Mouse (Mus musculus) midbrain, embryonic 13.5 days (tissue): Measurements from ENCODE around the gene Hdgfl2. TPM values are rescaled to one million over a fixed set of nuclear protein-coding genes. Genes with fewer than 3 reads are reported as not detected.

ENCODE experiments used
- ATAC-seq: fragments of 200-750 bp; cut with Nextera tagmentation; 2 replicates; pipeline ENCODE4 v1.8.0; 2017; ENCODE audit warnings: mild to moderate bottlenecking, moderate TSS enrichment, moderate library complexity
- H3K27ac ChIP-seq: fragments of 300-500 bp; sonication (generic); 2 replicates; pipeline ENCODE4 v1.5.1; 2015; ENCODE audit warnings: inconsistent platforms, mild to moderate bottlenecking, moderate library complexity
- H3K27me3 ChIP-seq: fragments of 300-500 bp; sonication (generic); 2 replicates; pipeline ENCODE4 v1.6.1; 2015; ENCODE audit warnings: mild to moderate bottlenecking, inconsistent platforms
- H3K36me3 ChIP-seq: fragments of 300-500 bp; sonication (generic); 2 replicates; pipeline ENCODE4 v1.6.1; 2015; ENCODE audit warnings: mild to moderate bottlenecking, inconsistent platforms
- H3K4me1 ChIP-seq: fragments of 300-500 bp; sonication (generic); replicated peaks from 2 replicates; pipeline ENCODE4 v1.6.1; 2015; ENCODE audit warnings: inconsistent platforms
- H3K4me2 ChIP-seq: fragments of 300-500 bp; sonication (generic); replicated peaks from 2 replicates; pipeline ENCODE4 v1.6.1; 2015; ENCODE audit warnings: moderate library complexity, mild to moderate bottlenecking, inconsistent platforms
- H3K4me3 ChIP-seq: fragments of 300-500 bp; sonication (generic); replicated peaks from 2 replicates; pipeline ENCODE4 v1.5.1; 2015; ENCODE audit warnings: mild to moderate bottlenecking, inconsistent platforms
- H3K9ac ChIP-seq: fragments of 300-500 bp; sonication (generic); replicated peaks from 2 replicates; pipeline ENCODE4 v1.6.1; 2015; ENCODE audit warnings: mild to moderate bottlenecking, inconsistent platforms
- H3K9me3 ChIP-seq: fragments of 300-500 bp; sonication (generic); 2 replicates; pipeline ENCODE4 v1.6.1; 2016; ENCODE audit warnings: mild to moderate bottlenecking, inconsistent platforms
- WGBS: fragments of 180-500 bp; shearing (Covaris S2); methylation state at CpG from one replicate; pipeline ENCODE4 v1.1.7; 2015; 5-methylcytosine and 5-hydroxymethylcytosine counted together
- polyA plus RNA-seq: library from polyadenylated mRNA; unstranded; fragments of >200 nt; fragmentation: Nextera tagmentation; extraction: Ambion mirVana; gene quantifications from 2 replicates; pipeline ENCODE4 v1.2.1, GENCODE M21; 2015

The Hdgfl2 gene
- polyA plus RNA-seq, 1 experiment from 2014 or later = 159 TPM

GRCm38 (mm10) chr17:56123681-56124340 is 44.4 kb downstream of the Hdgfl2 start:
- peak overlapping the region; percentile 29; the same call in 1 of the 2 replicates for H3K4me3 ChIP-seq
- H3K27ac ChIP-seq = no peak overlapping the region
- H3K27me3 ChIP-seq = peaks cover 73% of the 10 kb centered on the region
- peaks cover 18% of the 10 kb centered on the region for H3K4me1 ChIP-seq
- H3K4me2 ChIP-seq = peak overlapping the region; percentile 48
- peaks cover 16% of the 10 kb centered on the region for H3K9me3 ChIP-seq
- WGBS = 45% methylated on average over 59 of the region's 59 CpGs
- H3K9ac ChIP-seq = 0 out of 2 replicates have a peak overlapping the region, but pooled peaks have one; percentile 41
- 0 out of 2 replicates have a peak, but pooled peaks have one; percentile 10 for ATAC-seq
- peaks cover 61% of the 10 kb centered on the region for H3K36me3 ChIP-seq

DNA sequence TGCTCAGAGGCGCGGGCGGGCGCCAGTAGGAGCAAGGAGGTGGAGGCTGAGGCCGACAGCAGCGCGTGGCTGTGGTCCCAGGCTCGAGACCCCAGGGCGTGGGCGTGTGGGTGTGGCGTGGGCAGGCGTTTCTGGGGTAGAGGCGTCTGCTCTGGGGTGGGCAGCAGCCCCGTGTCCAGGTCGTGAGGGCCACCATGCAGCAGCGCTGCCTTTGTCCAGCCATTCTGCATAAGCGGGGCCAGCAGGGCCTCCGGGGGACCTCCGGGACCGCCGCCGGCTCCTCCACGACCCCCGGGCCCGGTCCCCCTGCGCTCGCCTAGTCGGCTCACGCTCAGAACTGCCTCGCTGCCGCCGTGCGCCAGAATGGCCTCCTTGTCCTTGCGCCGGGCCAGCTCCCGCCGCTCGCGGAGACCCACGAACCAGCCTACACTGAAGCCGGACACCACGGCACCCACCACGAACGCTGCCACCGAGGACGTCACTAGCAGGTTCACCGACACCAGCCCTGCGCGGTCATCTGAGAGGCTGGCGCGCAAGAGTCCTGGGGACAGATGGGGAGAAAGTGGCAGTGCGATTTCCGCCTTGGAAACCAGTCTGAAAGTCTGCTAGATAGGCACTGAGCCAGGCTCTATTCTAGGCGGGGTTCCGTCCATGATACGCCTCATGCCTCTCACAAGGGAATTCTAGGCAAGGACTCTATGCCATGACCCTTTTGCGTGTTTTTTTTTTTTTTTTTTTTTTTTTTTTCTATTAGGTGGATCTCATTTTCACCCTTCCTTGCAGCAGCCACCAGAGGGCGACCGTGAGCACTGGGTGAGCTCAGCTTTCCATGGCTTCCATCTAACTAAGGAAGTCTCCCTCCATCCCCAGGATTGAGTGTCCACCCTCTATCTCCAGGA is 45.2 kb downstream of the Hdgfl2 start:
- ATAC-seq = peak; percentile 32
- peaks cover 69% of the 10 kb centered on the region for H3K36me3 ChIP-seq
- H3K4me1 ChIP-seq = peaks cover 18% of the 10 kb centered on the region
- peaks cover 16% of the 10 kb centered on the region for H3K9me3 ChIP-seq
- peaks cover 65% of the 10 kb centered on the region for H3K27me3 ChIP-seq
- 13% methylated on average over 52 of the region's 59 CpGs for WGBS
- H3K4me3 ChIP-seq = peak overlapping the region; percentile 29
- peak overlapping the region; percentile 48 for H3K4me2 ChIP-seq
- H3K9ac ChIP-seq = 0 out of 2 replicates have a peak overlapping the region, but pooled peaks have one; percentile 41
- no peak overlapping the region for H3K27ac ChIP-seq

GRCm38 (mm10) chr17:56125276-56125630 is 45.8 kb downstream of the Hdgfl2 start:
- Histone ChIP-seq H3K4me2 (no peak overlapping the region), H3K9me3 (peaks cover 16% of the 10 kb centered on the region), H3K4me3 (no peak overlapping the region), H3K27me3 (peaks cover 59% of the 10 kb centered on the region), H3K27ac (no peak overlapping the region), H3K4me1 (peaks cover 14% of the 10 kb centered on the region), H3K36me3 (peaks cover 75% of the 10 kb centered on the region), H3K9ac (no peak overlapping the region)
- no peak for ATAC-seq
- WGBS = 93% methylated on average over 4 of the region's 4 CpGs

DNA sequence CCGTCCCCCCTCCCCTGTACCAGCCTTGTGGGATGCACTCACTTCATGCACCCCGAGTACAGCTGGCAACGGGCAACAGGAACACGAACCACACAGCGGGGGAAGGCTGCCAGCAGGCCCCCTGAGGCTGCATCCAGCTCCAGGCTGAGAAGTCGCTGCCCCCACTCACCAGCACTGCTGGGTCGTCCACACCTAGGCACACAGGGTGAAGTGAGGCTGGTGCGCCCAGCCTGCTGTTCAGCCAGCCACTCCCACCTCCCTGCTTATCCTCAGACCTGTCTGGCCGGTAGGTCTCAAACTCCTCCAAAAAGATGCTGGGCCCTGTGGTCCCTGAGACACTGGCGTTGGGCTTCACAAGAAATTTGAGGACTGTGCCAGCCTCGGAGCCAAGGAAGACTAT is 46.7 kb downstream of the Hdgfl2 start:
- peaks cover 10% of the 10 kb centered on the region; the same call in 1 of the 2 replicates for H3K4me1 ChIP-seq
- no peak for ATAC-seq
- no peak overlapping the region for H3K4me2 ChIP-seq
- peaks cover 16% of the 10 kb centered on the region for H3K9me3 ChIP-seq
- 80% methylated on average over 11 of the region's 11 CpGs for WGBS
- no peak overlapping the region for H3K9ac ChIP-seq
- H3K4me3 ChIP-seq = no peak overlapping the region
- H3K27ac ChIP-seq = no peak overlapping the region
- peaks cover 50% of the 10 kb centered on the region for H3K27me3 ChIP-seq
- peaks cover 85% of the 10 kb centered on the region for H3K36me3 ChIP-seq

- Histone ChIP-seq H3K9me3 (0 out of 2 replicates have a peak, but pooled peaks cover 2% of the 10 kb centered on the region), H3K27ac (no peak overlapping the region), H3K4me1 (peaks cover 15% of the 10 kb centered on the region), H3K9ac (no peak overlapping the region), H3K4me2 (no peak overlapping the region), H3K27me3 (peaks cover 29% of the 10 kb centered on the region), H3K36me3 (peaks cover 74% of the 10 kb centered on the region), H3K4me3 (no peak overlapping the region)
- WGBS = 84% methylated on average over 15 of the region's 15 CpGs
- no peak for ATAC-seq
Observed at GRCm38 (mm10) chr17:56128246-56128645, 48.8 kb downstream of the Hdgfl2 start.

DNA sequence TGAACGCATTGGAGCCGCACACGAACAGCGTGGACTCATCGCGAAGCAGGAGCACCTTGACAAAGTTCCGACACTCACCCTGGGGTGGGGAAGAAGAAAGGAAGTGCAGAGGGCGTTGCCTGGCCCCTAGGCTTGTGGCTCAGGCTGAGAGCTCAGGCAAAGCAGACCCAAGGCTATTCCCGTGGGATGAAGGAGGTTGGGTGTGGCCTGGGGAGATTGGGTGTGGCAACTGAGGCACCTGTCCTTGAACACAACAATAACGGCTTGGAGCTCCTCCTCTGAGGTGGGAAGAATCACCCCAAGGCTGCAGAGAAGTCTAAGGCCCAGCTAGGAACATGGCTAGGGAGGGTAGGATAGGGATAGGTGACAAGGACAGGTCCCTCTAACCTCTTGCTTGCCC is 51.7 kb downstream of the Hdgfl2 start:
- Histone ChIP-seq H3K27me3 (peaks cover 13% of the 10 kb centered on the region; the same call in 1 of the 2 replicates), H3K9me3 (no peaks in the 10 kb centered on the region), H3K4me3 (no peak overlapping the region), H3K4me2 (no peak overlapping the region), H3K9ac (no peak overlapping the region), H3K27ac (no peak overlapping the region), H3K36me3 (peaks cover 51% of the 10 kb centered on the region), H3K4me1 (peaks cover 25% of the 10 kb centered on the region)
- no peak for ATAC-seq
- WGBS = 94% methylated on average over 10 of the region's 10 CpGs

GRCm38 (mm10) chr17:56131814-56132213 is 52.4 kb downstream of the Hdgfl2 start:
- WGBS = 41% methylated on average over 7 of the region's 7 CpGs
- H3K36me3 ChIP-seq = peaks cover 44% of the 10 kb centered on the region

DNA sequence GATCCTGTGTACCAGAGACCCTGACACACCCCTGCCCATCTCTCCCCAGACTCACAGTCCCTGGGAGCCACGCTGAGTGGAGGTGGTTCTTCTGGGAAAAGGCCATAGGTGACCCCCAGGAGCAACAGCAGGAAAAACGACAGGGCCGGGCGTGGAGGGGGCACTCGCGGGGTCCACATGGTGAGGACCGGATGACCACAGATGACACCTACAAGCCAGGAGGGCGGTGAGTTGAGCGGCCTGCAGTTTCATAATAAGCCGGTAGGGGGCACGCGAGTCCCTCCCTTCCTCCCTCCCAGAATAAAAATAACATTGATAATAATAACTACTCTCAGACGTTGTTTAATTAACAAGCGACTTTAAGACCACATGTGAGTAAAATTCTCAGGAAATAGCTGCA is 53.2 kb downstream of the Hdgfl2 start:
- WGBS = 5% methylated on average over 14 of the region's 14 CpGs
- 0 out of 2 replicates have a peak, but pooled peaks have one; percentile 10 for ATAC-seq
- H3K4me1 ChIP-seq = peaks cover 31% of the 10 kb centered on the region
- H3K9me3 ChIP-seq = no peaks in the 10 kb centered on the region
- H3K27me3 ChIP-seq = peaks cover 14% of the 10 kb centered on the region; the same call in 1 of the 2 replicates
- H3K4me2 ChIP-seq = no peak overlapping the region
- H3K4me3 ChIP-seq = no peak overlapping the region
- H3K9ac ChIP-seq = 0 out of 2 replicates have a peak overlapping the region, but pooled peaks have one; percentile 16
- H3K36me3 ChIP-seq = peaks cover 36% of the 10 kb centered on the region
- no peak overlapping the region for H3K27ac ChIP-seq

More at GRCm38 (mm10) chr17:56131814-56132213, 52.4 kb downstream of the Hdgfl2 start:
- Histone ChIP-seq H3K27ac (no peak overlapping the region), H3K4me3 (no peak overlapping the region), H3K27me3 (peaks cover 9% of the 10 kb centered on the region; the same call in 1 of the 2 replicates), H3K4me2 (no peak overlapping the region), H3K9ac (no peak overlapping the region), H3K9me3 (no peaks in the 10 kb centered on the region), H3K4me1 (peaks cover 25% of the 10 kb centered on the region)
- ATAC-seq = peak; percentile 29

DNA sequence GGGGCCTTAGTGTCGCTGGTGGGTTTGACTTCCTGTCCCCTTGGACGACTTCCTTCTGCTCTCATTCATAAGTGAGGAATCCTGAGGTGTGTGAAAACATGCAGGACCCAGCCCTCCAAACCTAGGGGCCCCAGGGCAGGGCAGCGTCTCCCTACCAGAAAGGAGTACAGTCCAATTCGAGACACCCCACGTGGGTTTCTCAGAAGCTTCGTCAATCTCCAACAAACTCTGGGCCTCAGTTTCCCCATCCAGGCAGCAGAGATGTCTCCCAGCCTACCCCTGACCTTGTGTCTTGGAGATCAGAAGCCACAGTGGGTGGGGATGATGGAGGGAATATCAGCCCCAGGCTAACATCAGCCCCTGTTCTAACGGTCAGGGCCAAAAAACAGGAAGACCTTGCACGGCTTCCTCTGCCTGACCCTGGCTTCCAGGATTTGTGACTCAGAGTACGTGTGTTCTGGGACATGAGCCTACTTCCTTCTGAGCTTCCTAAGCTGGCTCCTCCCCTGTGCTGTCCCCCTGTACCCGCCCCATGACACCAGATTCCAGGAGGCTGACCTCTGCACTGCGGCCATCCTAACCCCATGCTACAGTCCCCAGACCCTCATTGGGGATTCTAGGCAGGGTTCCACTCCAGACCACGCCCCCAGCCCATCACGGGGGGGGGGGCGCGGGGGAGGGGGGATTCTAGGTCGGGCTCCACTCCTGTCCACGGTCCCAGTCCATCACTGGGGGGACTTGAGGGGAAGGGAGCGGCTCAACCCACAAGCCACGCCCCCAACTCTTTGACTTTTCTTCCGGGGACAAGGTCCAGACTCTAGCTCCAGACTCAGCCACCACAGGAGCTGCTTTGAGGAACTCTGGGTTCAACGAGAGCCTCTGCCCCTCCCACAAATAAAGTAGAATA is 54.3 kb downstream of the Hdgfl2 start:
- Histone ChIP-seq H3K27me3 (peaks cover 20% of the 10 kb centered on the region), H3K9me3 (no peaks in the 10 kb centered on the region), H3K27ac (no peak overlapping the region), H3K36me3 (peaks cover 25% of the 10 kb centered on the region), H3K4me3 (peak overlapping the region; percentile 13; the same call in 1 of the 2 replicates), H3K9ac (peak overlapping the region; percentile 46), H3K4me1 (peaks cover 42% of the 10 kb centered on the region), H3K4me2 (peak overlapping the region; percentile 47)
- 21% methylated on average over 20 of the region's 21 CpGs for WGBS
- peak; percentile 27; the same call in 1 of the 2 replicates for ATAC-seq

- Histone ChIP-seq H3K4me3 (peak overlapping the region; percentile 13; the same call in 1 of the 2 replicates), H3K9me3 (no peaks in the 10 kb centered on the region), H3K27ac (no peak overlapping the region), H3K27me3 (peaks cover 28% of the 10 kb centered on the region), H3K4me2 (peak overlapping the region; percentile 47), H3K4me1 (peaks cover 50% of the 10 kb centered on the region), H3K36me3 (peaks cover 17% of the 10 kb centered on the region), H3K9ac (peak overlapping the region; percentile 46)
- ATAC-seq = no peak
- 2% methylated on average over 27 of the region's 27 CpGs for WGBS
Observed at GRCm38 (mm10) chr17:56134463-56134971, 55.1 kb downstream of the Hdgfl2 start.

DNA sequence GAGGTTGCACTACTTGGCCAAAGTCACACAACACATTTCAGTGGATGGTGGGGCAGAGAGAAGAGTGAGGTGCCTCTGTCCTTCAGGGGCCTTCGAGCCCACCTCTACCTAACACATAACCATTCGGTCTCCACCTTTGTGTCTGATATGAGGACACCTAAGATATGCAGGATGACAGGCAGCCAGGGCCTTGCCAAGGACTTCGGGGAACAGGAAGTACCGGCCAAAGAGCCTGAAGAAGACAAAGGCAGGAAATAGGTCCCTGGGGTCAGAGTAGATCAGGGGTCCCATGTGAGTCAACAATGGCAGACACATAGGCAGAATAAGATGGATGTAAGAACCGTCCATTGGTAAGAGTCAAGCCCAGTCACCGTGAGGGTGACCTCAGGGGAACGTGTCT is 57.1 kb downstream of the Hdgfl2 start:
- WGBS = 94% methylated on average over 7 of the region's 7 CpGs
- peaks cover 41% of the 10 kb centered on the region for H3K27me3 ChIP-seq

More for the DNA sequence above, 57.1 kb downstream of the Hdgfl2 start:
- Histone ChIP-seq H3K4me2 (no peak overlapping the region), H3K4me3 (no peak overlapping the region), H3K4me1 (peaks cover 65% of the 10 kb centered on the region), H3K9ac (no peak overlapping the region), H3K9me3 (no peaks in the 10 kb centered on the region), H3K36me3 (no peaks in the 10 kb centered on the region), H3K27ac (no peak overlapping the region)
- ATAC-seq = no peak
